Mouse (Mus musculus): ENCODE data around the gene Mthfd2l. TPM values are rescaled to one million over a fixed set of nuclear protein-coding genes. Genes with fewer than 3 reads are reported as not detected.

The Mthfd2l gene
- polyA plus RNA-seq (2015; fragmentation: Nextera tagmentation; extraction: Ambion mirVana), result 4.8 and 5.8 TPM in 2 replicates

- Histone ChIP-seq H3K9ac (ENCODE audit: low read depth, low read length) (peak within 1 kb of the TSS; percentile 80), H3K36me3 (ENCODE audit: control insufficient read depth, insufficient read depth) (no peaks in the 10 kb centered on the region), H3K27ac (ENCODE audit: low read length) (peak within 1 kb of the TSS; percentile 80), H3K9me3 (replicated peaks; ENCODE audit: control insufficient read depth, low read length) (no peaks in the 10 kb centered on the region), H3K4me2 (ENCODE audit: low read depth, low read length) (peak within 1 kb of the TSS; percentile 84), H3K27me3 (ENCODE audit: control insufficient read depth, insufficient read depth, low read depth, low read length) (no peaks in the 10 kb centered on the region), H3K4me3 (ENCODE audit: low read depth, low read length) (peak within 1 kb of the TSS; percentile 75), H3K4me1 (ENCODE audit: control insufficient read depth, low read depth, low read length) (peaks cover 5% of the 10 kb centered on the region)
- peak; percentile 97 for ATAC-seq (ENCODE audit: low read depth)
- WGBS (ENCODE audit: insufficient replicate concordance), result under 1% methylated on average over 57 of the region's 79 CpGs
Observed at GRCm38 (mm10) chr5:90930971-90931851, at the start of gene Mthfd2l. Mthfd2l (plus strand) TSS chr5:90931117.

DNA sequence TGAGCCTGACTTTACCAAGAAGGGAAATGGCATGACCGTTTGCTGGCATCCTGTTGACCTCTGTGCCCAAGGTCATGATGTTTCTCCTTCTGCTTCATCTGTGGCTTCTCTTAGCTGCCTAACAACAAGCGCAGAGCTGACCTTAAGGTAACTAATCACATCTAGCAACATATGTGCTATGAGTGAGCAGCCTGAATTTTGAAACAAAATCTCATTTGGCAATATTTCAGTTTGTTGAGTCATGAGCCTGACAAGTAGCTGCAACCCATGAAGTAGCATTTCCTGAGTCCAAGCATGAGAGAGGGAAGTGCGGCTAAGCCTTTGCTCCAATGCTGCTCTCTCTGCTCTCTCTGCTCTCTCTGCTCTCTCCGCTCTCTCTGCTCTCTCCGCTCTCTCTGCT lies 49.2 kb upstream of the Mthfd2l start:
- Histone ChIP-seq H3K4me3 (ENCODE audit: low read depth, low read length) (no peak overlapping the region), H3K9ac (ENCODE audit: low read depth, low read length) (no peak overlapping the region), H3K36me3 (ENCODE audit: control insufficient read depth, insufficient read depth) (no peaks in the 10 kb centered on the region), H3K27me3 (ENCODE audit: control insufficient read depth, insufficient read depth, low read depth, low read length) (no peaks in the 10 kb centered on the region), H3K4me1 (ENCODE audit: control insufficient read depth, low read depth, low read length) (no peaks in the 10 kb centered on the region; the same call in none of the 2 replicates), H3K27ac (ENCODE audit: low read length) (no peak overlapping the region), H3K9me3 (replicated peaks; ENCODE audit: control insufficient read depth, low read length) (no peaks in the 10 kb centered on the region), H3K4me2 (ENCODE audit: low read depth, low read length) (no peak overlapping the region)
- 70% methylated on average over 5 of the region's 5 CpGs for WGBS (ENCODE audit: insufficient replicate concordance)
- ATAC-seq (ENCODE audit: low read depth), result peak; percentile 25; the same call in 1 of the 2 replicates

DNA sequence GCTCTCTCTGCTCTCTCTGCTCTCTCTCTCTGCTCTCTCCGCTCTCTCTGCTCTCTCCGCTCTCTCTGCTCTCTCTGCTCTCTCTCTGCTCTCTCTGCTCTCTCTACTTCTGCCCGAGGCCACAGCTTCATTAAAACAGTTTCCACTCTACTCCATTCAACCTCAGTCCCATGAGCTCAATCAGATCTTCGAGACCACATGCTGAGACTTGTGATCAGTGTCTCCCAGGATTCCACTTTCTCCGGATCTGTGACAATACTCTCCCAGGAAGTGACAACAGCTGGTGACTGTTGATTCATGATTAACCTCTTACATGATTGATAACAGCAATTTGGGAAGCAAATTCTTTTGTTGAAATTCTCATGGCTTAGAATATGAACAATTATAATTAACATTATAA lies 48.8 kb upstream of the Mthfd2l start:
- H3K27ac ChIP-seq (ENCODE audit: low read length), result no peak overlapping the region
- no peak overlapping the region for H3K4me2 ChIP-seq (ENCODE audit: low read depth, low read length)
- no peaks in the 10 kb centered on the region; the same call in 1 of the 2 replicates for H3K4me1 ChIP-seq (ENCODE audit: control insufficient read depth, low read depth, low read length)
- ATAC-seq (ENCODE audit: low read depth), result no peak
- WGBS (ENCODE audit: insufficient replicate concordance), result 69% methylated on average over 5 of the region's 5 CpGs
- no peak overlapping the region for H3K9ac ChIP-seq (ENCODE audit: low read depth, low read length)
- no peaks in the 10 kb centered on the region for H3K27me3 ChIP-seq (ENCODE audit: control insufficient read depth, insufficient read depth, low read depth, low read length)
- no peaks in the 10 kb centered on the region for H3K36me3 ChIP-seq (ENCODE audit: control insufficient read depth, insufficient read depth)
- no peak overlapping the region for H3K4me3 ChIP-seq (ENCODE audit: low read depth, low read length)
- H3K9me3 ChIP-seq (replicated peaks; ENCODE audit: control insufficient read depth, low read length), result no peaks in the 10 kb centered on the region

GRCm38 (mm10) chr5:90884628-90885242 lies 46.2 kb upstream of the Mthfd2l start:
- Histone ChIP-seq H3K9ac (ENCODE audit: low read depth, low read length) (no peak overlapping the region), H3K27ac (ENCODE audit: low read length) (no peak overlapping the region), H3K27me3 (ENCODE audit: control insufficient read depth, insufficient read depth, low read depth, low read length) (no peaks in the 10 kb centered on the region), H3K4me2 (ENCODE audit: low read depth, low read length) (no peak overlapping the region), H3K36me3 (ENCODE audit: control insufficient read depth, insufficient read depth) (no peaks in the 10 kb centered on the region), H3K9me3 (replicated peaks; ENCODE audit: control insufficient read depth, low read length) (no peaks in the 10 kb centered on the region), H3K4me3 (ENCODE audit: low read depth, low read length) (no peak overlapping the region), H3K4me1 (ENCODE audit: control insufficient read depth, low read depth, low read length) (no peaks in the 10 kb centered on the region; the same call in 1 of the 2 replicates)
- 40% methylated on average over 2 of the region's 2 CpGs for WGBS (ENCODE audit: insufficient replicate concordance)
- ATAC-seq (ENCODE audit: low read depth), result peak; percentile 64; the same call in 1 of the 2 replicates

DNA sequence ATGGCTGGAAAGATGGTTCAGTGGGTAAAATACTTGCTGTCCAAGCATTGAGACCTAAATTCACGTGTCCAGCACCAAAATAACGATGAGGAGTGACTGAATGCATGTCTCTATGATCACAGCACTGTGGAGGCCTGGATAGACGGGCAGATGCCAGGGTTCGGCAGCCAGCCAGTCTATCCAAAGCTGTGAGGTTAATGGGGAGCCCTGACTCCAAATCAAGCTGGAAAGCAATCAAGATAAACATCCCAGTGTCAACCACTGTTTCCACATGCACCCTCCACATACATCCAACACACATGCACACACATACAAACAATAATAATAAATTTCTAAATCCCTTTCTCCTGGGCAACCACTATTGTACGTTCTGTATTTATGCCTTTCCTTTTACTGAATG lies 42.3 kb upstream of the Mthfd2l start:
- Histone ChIP-seq H3K36me3 (ENCODE audit: control insufficient read depth, insufficient read depth) (no peaks in the 10 kb centered on the region), H3K9me3 (replicated peaks; ENCODE audit: control insufficient read depth, low read length) (no peaks in the 10 kb centered on the region), H3K4me1 (ENCODE audit: control insufficient read depth, low read depth, low read length) (no peaks in the 10 kb centered on the region; the same call in 1 of the 2 replicates), H3K9ac (ENCODE audit: low read depth, low read length) (no peak overlapping the region), H3K4me3 (ENCODE audit: low read depth, low read length) (no peak overlapping the region), H3K27ac (ENCODE audit: low read length) (no peak overlapping the region), H3K27me3 (ENCODE audit: control insufficient read depth, insufficient read depth, low read depth, low read length) (no peaks in the 10 kb centered on the region), H3K4me2 (ENCODE audit: low read depth, low read length) (no peak overlapping the region)
- ATAC-seq (ENCODE audit: low read depth), result no peak
- WGBS (ENCODE audit: insufficient replicate concordance), result 56% methylated on average over 5 of the region's 5 CpGs

DNA sequence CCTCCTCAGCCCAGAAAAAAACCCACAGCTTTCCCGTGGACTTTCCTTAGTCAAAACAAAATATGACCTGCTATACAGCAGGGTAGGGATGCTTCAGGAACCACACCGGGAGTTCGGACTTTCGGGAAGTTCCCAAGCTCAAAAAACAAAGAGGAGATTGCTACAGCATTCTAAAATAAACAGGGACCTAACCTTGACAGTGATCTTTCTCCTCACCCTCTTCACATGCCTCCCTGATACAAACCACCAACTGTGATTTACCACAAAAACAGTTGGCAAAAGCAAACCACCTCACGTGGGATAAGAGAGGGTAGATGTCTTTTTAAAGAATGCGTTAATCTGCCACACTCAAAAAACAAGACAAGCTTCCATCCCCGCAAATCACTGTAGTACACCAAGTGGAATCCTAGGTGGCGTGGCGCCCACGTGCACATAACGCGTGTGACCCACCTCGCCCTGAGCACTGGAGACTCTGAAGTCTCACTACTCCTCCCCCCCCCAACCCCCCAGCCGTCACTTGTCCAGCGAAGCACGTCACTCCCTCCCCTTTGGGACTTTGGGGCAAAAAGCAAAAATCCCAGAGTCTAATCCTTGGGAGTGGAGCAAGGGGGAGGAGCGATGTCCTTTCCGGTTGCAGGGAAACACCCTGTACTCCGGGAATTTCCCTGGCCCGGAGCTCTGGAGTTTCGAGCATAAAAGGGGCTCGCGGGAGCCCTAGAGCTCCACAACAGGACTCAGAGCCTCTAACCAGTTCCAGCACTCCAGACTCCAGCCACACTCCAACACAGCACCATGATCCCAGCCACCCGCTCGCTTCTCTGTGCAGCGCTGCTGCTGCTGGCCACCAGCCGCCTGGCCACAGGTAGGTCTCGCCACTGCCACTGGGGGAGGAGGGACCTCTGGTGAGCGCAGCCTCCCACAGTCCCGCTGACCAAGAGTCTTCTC lies 40.1 kb upstream of the Mthfd2l start, which contains the start of gene Cxcl1:
Gene Cxcl1 (plus strand): TSS at position 723 of the 945 bp plus-strand sequence.
- Histone ChIP-seq H3K4me1 (ENCODE audit: control insufficient read depth, low read depth, low read length) (no peaks in the 10 kb centered on the region), H3K27me3 (ENCODE audit: control insufficient read depth, insufficient read depth, low read depth, low read length) (no peaks in the 10 kb centered on the region), H3K9me3 (replicated peaks; ENCODE audit: control insufficient read depth, low read length) (no peaks in the 10 kb centered on the region), H3K4me3 (ENCODE audit: low read depth, low read length) (peak within 1 kb of the TSS; percentile 53), H3K27ac (ENCODE audit: low read length) (peak within 1 kb of the TSS; percentile 77), H3K4me2 (ENCODE audit: low read depth, low read length) (peak within 1 kb of the TSS; percentile 55), H3K36me3 (ENCODE audit: control insufficient read depth, insufficient read depth) (no peaks in the 10 kb centered on the region), H3K9ac (ENCODE audit: low read depth, low read length) (peak within 1 kb of the TSS; percentile 51)
- WGBS (ENCODE audit: insufficient replicate concordance), result 7% methylated on average over 30 of the region's 30 CpGs
- ATAC-seq (ENCODE audit: low read depth), result peak; percentile 82

GRCm38 (mm10) chr5:90891464-90891813 lies 39.5 kb upstream of the Mthfd2l start:
- WGBS (ENCODE audit: insufficient replicate concordance), result 23% methylated on average over 10 of the region's 10 CpGs
- H3K27me3 ChIP-seq (ENCODE audit: control insufficient read depth, insufficient read depth, low read depth, low read length), result no peaks in the 10 kb centered on the region
- peak overlapping the region; percentile 51; the same call in 1 of the 2 replicates for H3K9ac ChIP-seq (ENCODE audit: low read depth, low read length)
- H3K36me3 ChIP-seq (ENCODE audit: control insufficient read depth, insufficient read depth), result no peaks in the 10 kb centered on the region
- H3K27ac ChIP-seq (ENCODE audit: low read length), result peak overlapping the region; percentile 77
- peak overlapping the region; percentile 55 for H3K4me2 ChIP-seq (ENCODE audit: low read depth, low read length)
- H3K4me3 ChIP-seq (ENCODE audit: low read depth, low read length), result peak overlapping the region; percentile 53
- H3K4me1 ChIP-seq (ENCODE audit: control insufficient read depth, low read depth, low read length), result no peaks in the 10 kb centered on the region
- ATAC-seq (ENCODE audit: low read depth), result no peak
- no peaks in the 10 kb centered on the region for H3K9me3 ChIP-seq (replicated peaks; ENCODE audit: control insufficient read depth, low read length)

- Histone ChIP-seq H3K27ac (ENCODE audit: low read length) (no peak overlapping the region), H3K9me3 (replicated peaks; ENCODE audit: control insufficient read depth, low read length) (no peaks in the 10 kb centered on the region), H3K36me3 (ENCODE audit: control insufficient read depth, insufficient read depth) (no peaks in the 10 kb centered on the region), H3K4me2 (ENCODE audit: low read depth, low read length) (no peak overlapping the region), H3K4me3 (ENCODE audit: low read depth, low read length) (no peak overlapping the region), H3K4me1 (ENCODE audit: control insufficient read depth, low read depth, low read length) (no peaks in the 10 kb centered on the region), H3K27me3 (ENCODE audit: control insufficient read depth, insufficient read depth, low read depth, low read length) (no peaks in the 10 kb centered on the region), H3K9ac (ENCODE audit: low read depth, low read length) (no peak overlapping the region)
- WGBS (ENCODE audit: insufficient replicate concordance), result 57% methylated on average over 8 of the region's 8 CpGs
- ATAC-seq (ENCODE audit: low read depth), result no peak
Observed at GRCm38 (mm10) chr5:90894231-90894630, 36.7 kb upstream of the Mthfd2l start.
